Mouse (Mus musculus): ENCODE data around the gene Gm28048.

Gene Gm28048

DNA sequence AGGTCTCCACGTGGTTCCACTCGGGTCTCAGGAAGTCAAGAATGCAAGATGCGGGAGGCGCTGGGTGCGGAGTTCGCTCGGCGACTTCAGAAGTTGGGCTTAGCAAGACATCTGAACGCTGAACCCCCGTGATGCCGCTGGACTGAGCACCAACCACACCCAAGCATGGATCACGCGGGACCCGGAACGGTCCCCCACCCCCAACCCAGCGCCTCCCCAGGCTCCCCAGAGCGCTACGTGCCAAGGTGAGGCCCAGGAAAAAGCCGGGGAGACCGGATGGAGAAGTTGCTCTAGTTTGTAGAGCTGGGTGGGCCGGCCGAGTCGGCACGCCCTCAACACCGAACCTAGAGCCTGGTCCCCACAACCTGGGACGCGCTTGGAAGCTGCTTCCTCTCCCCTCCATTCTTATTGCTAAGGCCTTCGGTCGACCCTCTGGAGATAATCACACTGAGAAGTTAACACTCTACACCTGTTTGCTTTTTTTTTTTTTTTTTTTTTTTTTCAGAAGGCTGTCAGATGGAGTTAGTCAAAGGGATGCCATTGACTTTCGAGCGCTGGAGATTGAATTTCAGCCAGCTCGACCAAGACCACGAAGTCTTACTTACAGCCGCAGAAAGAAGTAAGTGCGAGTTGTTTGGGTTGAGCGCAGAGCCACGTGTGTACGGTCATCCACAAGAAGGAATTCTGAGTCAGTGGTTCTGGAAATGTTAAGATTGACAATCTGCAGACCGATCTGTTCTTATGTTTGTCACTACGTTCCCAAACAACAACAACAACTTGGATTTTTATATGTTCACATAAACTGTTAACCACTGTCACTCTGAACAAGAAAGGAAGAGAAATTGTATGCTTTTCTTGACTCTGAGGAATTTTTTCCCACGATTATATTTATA is 121.3 kb downstream of the Gm28048 start, which contains the start of gene B3gnt2:
TSS of gene B3gnt2 (minus strand) at position 627 of the 893 bp plus-strand sequence.
- no peak for DNase-seq (ENCODE audit: low read depth, low spot score)

DNA sequence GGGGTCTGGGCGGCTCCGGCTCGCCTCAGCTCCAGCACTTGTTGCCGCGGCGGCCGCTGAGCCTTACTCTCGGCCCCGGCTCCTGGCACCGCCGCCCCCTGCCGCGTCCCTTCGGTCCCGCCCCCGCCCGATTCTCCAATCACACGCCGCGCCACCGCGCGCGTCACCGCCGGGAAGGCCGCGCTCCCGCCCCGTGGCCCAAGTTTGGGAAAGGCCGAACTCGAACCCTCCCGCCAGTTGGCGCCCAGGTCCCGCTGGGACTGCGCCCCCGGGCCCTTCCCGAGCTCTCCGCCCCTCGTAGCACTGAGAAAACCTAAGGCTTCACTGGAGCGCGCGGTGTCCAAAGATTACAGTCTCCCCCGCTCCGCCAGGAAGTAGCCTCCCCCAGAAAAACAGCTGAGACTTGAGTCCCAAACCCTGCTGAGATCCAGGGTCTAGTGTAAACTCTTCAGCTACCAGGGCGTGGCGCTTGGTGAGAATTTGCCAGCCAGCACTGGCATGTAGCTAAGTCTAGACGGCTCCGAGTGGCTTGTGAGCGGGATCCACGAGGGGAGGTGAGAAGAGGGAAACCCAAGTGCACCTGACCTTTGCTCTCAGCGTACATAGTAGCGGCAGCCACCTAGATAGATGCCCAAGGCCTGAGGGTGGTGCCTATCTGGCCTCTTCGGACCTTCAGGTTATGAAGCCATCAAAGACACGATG is 122.1 kb downstream of the Gm28048 start:
- DNase-seq (ENCODE audit: low read depth, low spot score): peak; percentile 94

- DNase-seq (ENCODE audit: low read depth, low spot score): peak; percentile 89
Measured at GRCm38 (mm10) chr11:22859301-22859632, 122.6 kb downstream of the Gm28048 start.

- peak; percentile 78 for DNase-seq (ENCODE audit: low read depth, low spot score)
Measured at GRCm38 (mm10) chr11:22858441-22859300, 123.2 kb downstream of the Gm28048 start.

GRCm38 (mm10) chr11:22857705-22858440 is 124.0 kb downstream of the Gm28048 start:
- DNase-seq (ENCODE audit: low read depth, low spot score): peak; percentile 71

DNA sequence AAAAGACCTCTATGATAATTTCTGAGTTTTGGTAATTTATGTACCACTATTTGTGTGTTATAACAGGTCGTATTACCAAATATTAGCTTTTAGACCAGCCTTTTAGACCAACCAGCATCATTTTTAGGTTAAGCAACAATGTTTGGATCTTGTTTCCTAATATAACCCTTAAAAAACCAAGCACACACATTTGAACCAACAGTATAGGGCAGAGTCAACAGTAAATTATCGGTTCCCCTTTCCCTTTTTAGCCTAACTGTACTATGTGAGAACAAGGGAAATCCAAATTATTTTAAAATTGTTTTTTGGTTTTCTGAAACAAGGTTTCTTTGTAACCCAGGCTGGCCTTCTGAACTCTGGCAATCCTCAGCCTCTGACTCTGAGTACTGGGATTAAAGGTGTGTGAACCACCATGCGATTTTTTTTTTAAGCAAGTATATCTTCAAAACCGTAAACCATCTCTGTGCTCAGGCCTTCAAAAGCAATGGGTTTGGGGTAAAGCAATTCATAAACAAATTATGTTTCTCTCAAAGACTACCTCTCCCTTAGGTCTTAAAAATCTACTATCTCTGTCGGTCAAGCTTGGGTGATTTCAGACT is 124.7 kb downstream of the Gm28048 start:
- DNase-seq (ENCODE audit: low read depth, low spot score): peak; percentile 72

DNA sequence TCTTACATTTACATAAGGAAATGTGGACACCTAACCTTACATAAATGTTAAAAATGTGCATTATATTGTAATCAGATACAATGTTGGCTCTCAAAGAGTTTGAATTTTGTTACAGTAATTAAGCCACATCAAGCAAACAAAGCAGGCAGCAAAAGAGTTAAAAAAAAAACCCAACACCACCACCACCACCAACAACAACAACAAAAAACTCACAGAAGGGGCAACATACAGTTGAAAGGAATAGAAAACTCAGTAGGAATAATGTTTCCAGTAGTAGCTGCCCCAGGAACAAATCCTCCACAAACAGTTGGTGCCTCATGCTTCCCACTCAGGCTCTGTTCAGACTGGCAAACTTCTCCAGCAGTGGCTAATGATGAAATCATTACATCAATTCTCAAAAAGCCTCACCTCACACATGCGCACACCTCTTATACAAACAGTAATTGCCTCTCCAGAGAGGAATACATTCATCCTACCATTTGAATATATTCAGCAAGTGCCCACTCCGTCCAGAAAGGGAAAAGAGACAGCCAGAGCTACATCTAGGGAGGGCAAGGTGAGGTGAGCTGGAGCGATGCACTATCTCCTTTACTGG is 125.4 kb downstream of the Gm28048 start:
- DNase-seq (ENCODE audit: low read depth, low spot score): no peak

DNA sequence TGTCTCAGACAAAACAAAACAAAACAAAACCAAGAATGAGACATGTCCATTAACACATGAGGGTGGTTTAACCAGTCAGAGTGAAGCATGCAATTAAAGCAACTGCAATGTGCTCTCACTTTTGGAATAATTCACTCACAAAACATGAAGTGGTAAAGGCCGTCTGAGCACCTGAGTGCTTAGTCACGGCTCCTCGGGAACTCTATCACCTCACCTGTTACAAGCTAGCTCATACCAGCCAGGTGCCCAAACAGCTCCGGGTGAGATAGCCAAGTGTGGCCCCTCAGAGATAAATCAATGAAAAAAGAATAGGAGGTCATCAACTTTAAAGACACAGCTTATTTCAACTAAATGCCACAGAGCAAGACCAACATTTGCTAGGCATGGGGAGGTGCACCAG is 127.3 kb downstream of the Gm28048 start:
- no peak for DNase-seq (ENCODE audit: low read depth, low spot score)

DNA sequence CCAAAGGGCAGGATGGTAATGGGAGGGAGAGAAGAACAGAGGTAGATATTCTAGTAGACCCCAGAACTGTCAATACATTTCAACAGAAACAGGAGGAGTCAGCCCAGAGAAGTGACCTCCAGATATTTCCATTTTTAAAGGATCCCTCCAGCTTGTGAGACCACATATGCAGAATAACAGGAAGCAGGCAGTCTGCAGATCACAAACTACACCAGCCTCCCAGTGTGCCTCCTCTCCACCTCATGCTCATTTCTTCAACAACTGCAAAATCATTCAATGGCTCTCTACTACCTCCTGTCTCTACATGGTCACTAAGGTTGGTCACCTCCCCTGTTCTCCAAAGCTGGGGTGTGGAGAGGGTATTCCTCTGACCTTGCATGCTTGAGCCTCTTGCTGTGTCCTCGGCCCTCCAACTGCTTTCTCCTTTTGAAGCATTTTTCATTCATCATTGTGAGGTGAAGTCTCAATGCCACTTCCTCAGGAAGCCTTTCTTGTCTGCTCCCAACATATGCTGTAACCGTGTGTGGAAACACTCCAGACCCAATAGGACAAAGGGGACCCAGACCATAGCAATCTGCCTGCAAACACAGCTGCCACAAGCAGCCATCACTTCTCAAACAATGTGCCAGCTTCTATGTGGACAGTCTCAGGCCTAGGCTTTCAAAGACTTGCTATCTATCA is 128.3 kb downstream of the Gm28048 start:
- no peak for DNase-seq (ENCODE audit: low read depth, low spot score)

- no peak for DNase-seq (ENCODE audit: low read depth, low spot score)
Measured at GRCm38 (mm10) chr11:22852510-22852909, 129.4 kb downstream of the Gm28048 start.

DNA sequence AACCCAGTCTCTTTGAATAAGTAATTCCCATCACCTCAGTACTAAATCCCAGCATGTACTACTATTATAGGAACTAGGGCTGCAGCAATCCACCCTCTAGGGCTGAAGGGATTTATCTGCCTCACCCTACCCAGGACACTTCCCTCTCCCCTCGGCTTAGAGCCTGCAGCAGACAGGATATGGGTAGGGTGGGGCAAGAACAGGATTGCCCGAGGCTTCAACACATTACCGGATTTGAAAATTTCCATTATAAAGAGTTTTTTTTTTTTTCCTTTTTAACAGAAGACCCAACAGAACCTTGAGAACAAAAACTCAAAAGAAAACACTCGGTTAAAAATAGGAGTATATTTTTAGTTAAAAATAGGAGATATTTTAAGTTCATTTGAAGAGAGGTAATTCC is 130.5 kb downstream of the Gm28048 start:
- DNase-seq (ENCODE audit: low read depth, low spot score): no peak

DNA sequence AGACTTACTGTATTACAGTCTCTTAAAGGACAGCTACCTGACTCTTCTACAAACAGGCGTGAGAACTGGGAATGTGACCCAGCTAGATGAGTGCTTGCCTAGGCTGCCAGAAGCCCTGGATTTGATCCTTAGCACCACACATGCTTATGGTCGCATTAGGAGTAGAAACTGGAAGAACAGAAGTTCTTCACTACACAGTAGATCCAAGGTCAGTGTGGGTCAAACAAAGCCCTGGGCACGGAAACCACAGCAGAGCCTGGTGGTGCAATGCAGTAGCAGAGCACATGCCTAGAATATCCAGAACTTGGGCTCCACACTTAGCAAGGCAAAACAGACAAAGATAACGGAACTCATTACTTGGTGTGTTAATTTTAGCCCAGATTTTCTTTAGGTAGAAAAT is 131.8 kb downstream of the Gm28048 start:
- DNase-seq (ENCODE audit: low read depth, low spot score): no peak

- peak; percentile 57 for DNase-seq (ENCODE audit: low read depth, low spot score)
Measured at GRCm38 (mm10) chr11:22848649-22849195, 133.2 kb downstream of the Gm28048 start.

DNA sequence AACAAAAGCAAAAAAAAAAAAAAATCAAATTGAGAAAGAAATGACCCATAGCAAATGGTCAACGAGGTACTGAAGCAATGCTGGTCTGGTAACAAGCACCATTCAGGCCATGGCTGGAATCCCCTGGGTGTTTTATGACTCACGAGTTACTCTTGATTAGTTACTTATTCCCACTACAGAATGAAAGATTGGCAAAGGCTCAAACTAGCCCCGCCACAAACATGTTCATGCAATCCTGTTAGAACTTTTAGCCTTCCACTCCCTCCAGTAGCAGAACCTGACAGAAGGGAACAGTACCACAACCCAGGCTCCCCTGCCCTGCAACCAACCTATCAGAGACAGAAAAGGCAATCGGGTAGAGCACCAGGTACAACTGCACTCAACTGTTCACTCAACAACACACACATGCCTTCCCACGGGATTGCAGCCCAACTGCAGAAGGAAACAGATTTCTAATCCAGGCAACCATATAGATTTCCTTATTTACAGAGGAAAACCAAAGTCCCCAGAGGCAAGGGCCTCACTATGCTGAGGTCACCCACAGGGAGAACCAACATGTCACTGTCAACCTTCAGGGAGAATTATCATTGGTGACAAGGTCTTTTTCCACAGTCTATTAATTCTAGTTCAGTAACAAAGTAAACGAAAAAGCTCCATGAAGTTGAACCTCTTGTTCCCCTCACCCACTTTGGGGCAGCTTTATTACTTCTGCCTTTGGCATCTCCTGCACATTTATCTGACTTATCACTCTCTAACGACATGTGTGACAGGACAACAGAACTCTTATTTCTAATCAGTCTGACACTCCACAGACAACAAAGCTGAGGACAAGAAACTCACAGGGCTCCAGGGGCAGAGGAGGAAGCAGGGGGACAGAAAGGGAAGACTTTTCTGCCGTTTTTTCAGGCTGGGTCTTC is 133.9 kb downstream of the Gm28048 start:
- DNase-seq (ENCODE audit: low read depth, low spot score): no peak

DNA sequence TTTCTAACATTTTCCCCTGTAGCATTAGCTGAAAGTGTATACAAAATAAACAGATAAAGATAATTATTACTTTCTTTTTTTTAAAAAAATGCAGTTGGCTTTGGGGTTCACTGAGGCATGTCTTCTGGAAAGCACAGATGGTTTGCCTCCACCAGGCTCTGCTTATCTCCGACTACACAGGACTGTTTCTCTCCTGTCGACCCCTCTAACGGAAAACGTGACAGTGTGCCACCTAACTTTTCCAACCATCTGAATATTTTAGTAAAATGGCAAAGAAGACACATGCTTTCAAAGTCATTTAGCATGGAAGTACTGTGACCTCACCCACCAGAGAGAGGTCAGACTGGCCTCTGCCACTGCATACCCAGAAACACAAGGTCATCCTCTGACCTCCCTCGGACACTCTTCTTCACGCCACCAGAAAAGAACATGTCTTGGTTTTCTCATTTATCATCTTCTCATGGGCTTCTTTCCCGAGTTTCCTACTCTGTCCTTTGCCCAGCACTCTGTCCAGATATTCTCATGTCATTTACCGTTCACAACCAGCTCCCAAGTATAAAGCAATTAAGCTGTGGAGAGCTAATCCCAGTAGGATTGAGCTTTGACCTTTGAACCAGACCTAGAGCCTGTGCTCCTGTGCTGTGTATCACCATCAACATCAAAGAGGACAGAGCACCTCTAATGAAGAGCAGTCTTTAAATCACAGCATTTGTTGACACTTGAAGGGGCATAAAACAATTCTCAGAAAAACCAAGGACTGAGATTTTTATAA is 134.7 kb downstream of the Gm28048 start:
- no peak for DNase-seq (ENCODE audit: low read depth, low spot score)

GRCm38 (mm10) chr11:22846093-22846835 is 135.6 kb downstream of the Gm28048 start:
- DNase-seq (ENCODE audit: low read depth, low spot score): peak; percentile 86
